Mouse (Mus musculus) lung, adult 18-20 months (tissue): ENCODE measurements around the gene Ganab.
"Not testable (repeated sequence)": the region's sequence is repeated elsewhere in the genome, so short reads cannot be mapped to it uniquely, and the experiment has no call there.

Experiments
- DNase-seq, 2 experiments: peaks; one replicate each; pipeline ENCODE4 v3.0.0; 2022; ENCODE audit warnings: mixed read lengths in 2 of 2

The Ganab gene

GRCm38 (mm10) chr19:8888511-8889385 lies 9.1 kb upstream of the Ganab start, which contains the start of the genes 1810009A15Rik and Gm49416:
1810009A15Rik (plus strand) TSS chr19:8888853.
Gm49416 (plus strand) TSS chr19:8888926.
- DNase-seq, result peak; percentile 95 to 96

GRCm38 (mm10) chr19:8892829-8893766 lies 4.8 kb upstream of the Ganab start, which contains the start of gene Ints5:
Ints5 (plus strand) TSS chr19:8893005.
- DNase-seq, result peak; percentile 86

- DNase-seq, result no peak
These were observed 2.4 kb upstream of the Ganab start for GRCm38 (mm10) chr19:8895397-8895960.

- DNase-seq, result not testable (repeated sequence)
These were observed 1.6 kb upstream of the Ganab start for GRCm38 (mm10) chr19:8896231-8896630.

GRCm38 (mm10) chr19:8897211-8897864 lies 533 bp upstream of the Ganab start:
- peak; percentile 26 to 39 for DNase-seq

- no peak for DNase-seq
These were observed 705 bp downstream of the Ganab start for GRCm38 (mm10) chr19:8898576-8898975.

GRCm38 (mm10) chr19:8899079-8899478 lies 1.2 kb downstream of the Ganab start:
- no peak for DNase-seq

DNA sequence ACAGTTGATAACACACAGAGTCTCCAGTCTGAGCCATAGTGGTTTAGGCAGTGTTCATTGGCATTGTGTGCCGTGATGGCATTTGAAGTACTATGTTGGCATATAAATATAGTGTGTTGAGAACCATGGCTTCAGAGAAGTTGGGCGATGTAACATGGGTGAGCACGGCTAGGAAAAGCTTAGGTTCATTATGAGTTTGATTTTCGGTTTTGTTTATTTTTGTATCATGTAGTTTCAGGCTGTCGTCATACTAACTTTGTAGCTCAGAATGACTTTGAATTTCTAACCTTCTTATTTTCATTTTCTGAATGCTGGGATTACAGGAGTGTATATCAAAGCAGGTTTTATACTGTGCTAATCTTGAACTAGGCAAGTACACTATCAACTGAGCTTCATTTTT lies 5.5 kb downstream of the Ganab start:
- DNase-seq, result no peak

GRCm38 (mm10) chr19:8908531-8908930 lies 10.7 kb downstream of the Ganab start:
- DNase-seq, result no peak

DNA sequence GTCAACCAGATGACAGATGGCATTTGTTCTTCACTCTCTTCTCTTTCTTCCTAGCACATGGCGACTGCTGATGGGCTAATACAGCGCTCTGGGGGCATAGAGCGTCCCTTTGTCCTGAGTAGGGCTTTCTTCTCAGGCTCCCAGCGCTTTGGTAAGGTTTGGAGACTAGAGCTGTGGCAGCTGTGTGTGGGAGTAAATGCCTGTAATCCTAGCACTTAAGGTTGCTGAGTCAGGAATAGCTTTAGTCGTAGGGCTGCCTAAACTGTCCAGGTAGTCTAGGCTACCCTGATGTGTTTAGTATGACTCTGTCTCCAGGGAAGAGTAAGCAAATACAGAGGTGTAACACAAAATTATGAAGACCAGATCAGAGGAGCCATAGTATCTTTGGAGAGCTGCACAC lies 13.9 kb downstream of the Ganab start:
- no peak for DNase-seq

DNA sequence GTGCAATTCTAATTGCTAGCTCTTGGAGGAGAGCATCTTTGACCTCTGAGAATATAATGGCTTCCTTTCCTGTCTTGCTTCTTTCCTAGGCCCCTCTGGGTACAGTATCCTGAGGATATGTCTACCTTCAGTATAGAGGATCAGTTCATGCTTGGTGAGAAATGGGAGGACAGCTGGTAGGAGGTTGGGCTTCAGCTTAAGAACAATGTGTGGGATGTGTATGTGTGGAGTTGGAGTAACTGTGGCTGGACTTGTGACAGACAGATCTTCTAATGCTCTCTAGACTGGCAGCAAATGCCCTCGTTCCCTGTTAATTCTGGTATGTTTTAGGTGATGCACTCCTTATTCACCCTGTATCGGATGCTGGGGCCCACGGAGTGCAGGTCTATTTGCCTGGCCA lies 16.3 kb downstream of the Ganab start:
- DNase-seq, result no peak

- no peak for DNase-seq
These were observed 21.1 kb downstream of the Ganab start for GRCm38 (mm10) chr19:8919000-8919399.

DNA sequence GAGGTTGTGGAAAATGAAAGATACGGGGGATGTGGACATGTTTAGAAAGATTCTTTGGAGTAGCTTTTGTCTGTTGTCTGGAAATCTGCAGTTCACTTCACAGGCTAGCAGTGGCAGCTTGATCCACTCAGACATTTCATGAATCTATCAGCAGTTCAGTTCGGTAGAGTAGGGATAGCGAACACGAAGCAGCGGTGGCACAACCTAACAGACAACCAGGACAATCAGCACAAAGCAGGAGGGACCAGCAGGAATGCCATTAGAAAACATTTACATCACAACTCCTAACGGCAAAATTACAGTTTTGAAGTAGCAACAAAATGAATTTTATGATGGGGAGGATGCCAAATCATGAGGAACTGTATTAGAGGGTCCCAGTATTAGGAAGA lies 21.8 kb downstream of the Ganab start:
- DNase-seq, result no peak

- peak; percentile 96 to 98 for DNase-seq
These were observed 22.3 kb downstream of the Ganab start, which contains the start of gene B3gat3 for GRCm38 (mm10) chr19:8920073-8920736. B3gat3 (plus strand) TSS chr19:8920374.

- peak in 1 of 2 experiments; percentile 51 for DNase-seq
These were observed 23.0 kb downstream of the Ganab start for GRCm38 (mm10) chr19:8920836-8921291.

DNA sequence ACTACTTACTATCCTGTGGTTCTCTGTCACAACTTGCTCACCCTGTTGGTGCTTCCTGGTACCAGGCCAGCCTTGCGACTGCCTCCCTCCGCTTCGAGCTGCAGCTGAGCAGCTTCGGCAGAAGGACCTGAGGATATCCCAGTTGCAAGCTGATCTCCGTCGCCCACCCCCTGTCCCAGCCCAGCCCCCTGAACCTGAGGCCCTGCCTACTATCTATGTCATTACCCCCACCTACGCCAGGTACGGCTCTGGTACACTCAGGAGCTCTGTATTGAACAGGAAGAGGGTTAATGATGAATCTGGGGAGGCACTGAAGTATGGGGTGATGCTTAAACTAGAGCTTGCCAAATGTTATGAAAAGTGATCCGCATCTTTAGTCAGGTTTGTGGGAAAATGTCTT lies 23.9 kb downstream of the Ganab start:
- DNase-seq, result no peak

GRCm38 (mm10) chr19:8926766-8927165 lies 28.9 kb downstream of the Ganab start:
- DNase-seq, result no peak

- DNase-seq, result no peak
These were observed 30.1 kb downstream of the Ganab start for GRCm38 (mm10) chr19:8927891-8928525.

- DNase-seq, result no peak
These were observed 30.9 kb downstream of the Ganab start for GRCm38 (mm10) chr19:8928689-8929223.

GRCm38 (mm10) chr19:8929224-8930088 lies 31.6 kb downstream of the Ganab start, which contains the start of the genes Rom1 and Eml3:
Rom1 (minus strand) TSS chr19:8929356.
Eml3 (plus strand) TSS chr19:8929552.
- peak; percentile 94 to 95 for DNase-seq
